Mouse (Mus musculus) embryo, embryonic 9.5 days (tissue): ENCODE results near the gene Prodh2.
"Not testable (repeated sequence)": the region's sequence is repeated elsewhere in the genome, so short reads cannot be mapped to it uniquely, and the experiment has no call there.

ENCODE experiments used
- DNase-seq: peaks from one replicate; pipeline ENCODE4 v3.0.0-alpha.2; 2017; ENCODE audit errors: extremely low spot score

The Prodh2 gene

GRCm38 (mm10) chr7:30490251-30490956 is 3.0 kb upstream of the Prodh2 start:
- DNase-seq, result peak; percentile 44

- DNase-seq, result no peak
These were observed 2.5 kb upstream of the Prodh2 start for GRCm38 (mm10) chr7:30490957-30491307.

- DNase-seq, result peak; percentile 56
These were observed 657 bp upstream of the Prodh2 start for GRCm38 (mm10) chr7:30492765-30493164.

GRCm38 (mm10) chr7:30495506-30496042 is 2.2 kb downstream of the Prodh2 start:
- DNase-seq, result not testable (repeated sequence)

- DNase-seq, result not testable (repeated sequence)
These were observed 7.7 kb downstream of the Prodh2 start for GRCm38 (mm10) chr7:30501159-30501558.

GRCm38 (mm10) chr7:30508061-30508460 is 14.6 kb downstream of the Prodh2 start:
- no peak for DNase-seq

- DNase-seq, result no peak
These were observed 21.8 kb downstream of the Prodh2 start for GRCm38 (mm10) chr7:30515003-30515760.

GRCm38 (mm10) chr7:30518325-30518724 is 24.9 kb downstream of the Prodh2 start:
- no peak for DNase-seq

- no peak for DNase-seq
These were observed 27.0 kb downstream of the Prodh2 start for GRCm38 (mm10) chr7:30520396-30520795.

- DNase-seq, result no peak
These were observed 27.4 kb downstream of the Prodh2 start for GRCm38 (mm10) chr7:30520856-30521255.

GRCm38 (mm10) chr7:30522871-30523270 is 29.4 kb downstream of the Prodh2 start:
- DNase-seq, result no peak

GRCm38 (mm10) chr7:30524487-30524886 is 31.1 kb downstream of the Prodh2 start:
- no peak for DNase-seq

- peak; percentile 8 for DNase-seq
These were observed 32.5 kb downstream of the Prodh2 start for GRCm38 (mm10) chr7:30525954-30526353.

GRCm38 (mm10) chr7:30526399-30526798 is 33.0 kb downstream of the Prodh2 start:
- DNase-seq, result no peak

- no peak for DNase-seq
These were observed 33.6 kb downstream of the Prodh2 start for GRCm38 (mm10) chr7:30526981-30527380.

- no peak for DNase-seq
These were observed 37.9 kb downstream of the Prodh2 start for GRCm38 (mm10) chr7:30531291-30531815.

- DNase-seq, result peak; percentile 51
These were observed 39.5 kb downstream of the Prodh2 start for GRCm38 (mm10) chr7:30532931-30533330.

GRCm38 (mm10) chr7:30533941-30534632 is 40.7 kb downstream of the Prodh2 start:
- no peak for DNase-seq

- DNase-seq, result peak; percentile 96
These were observed 41.5 kb downstream of the Prodh2 start, which contains the start of gene Arhgap33 for GRCm38 (mm10) chr7:30534633-30535577. Gene Arhgap33, minus strand, starts transcription at chr7:30535060.

- no peak for DNase-seq
These were observed 47.1 kb downstream of the Prodh2 start for GRCm38 (mm10) chr7:30540572-30540971.

GRCm38 (mm10) chr7:30544327-30544726 is 50.9 kb downstream of the Prodh2 start:
- no peak for DNase-seq
